Mouse (Mus musculus): Measurements from ENCODE around the gene Olfr456.

- no peak for TF ChIP-seq POLR2A (IDR thresholded peaks at IDR 0.05; ENCODE audit: insufficient read length, low read depth)
- no peak for TF ChIP-seq REST (IDR thresholded peaks at IDR 0.05; ENCODE audit: insufficient read depth, insufficient read length)
- TF ChIP-seq USF1 (IDR thresholded peaks at IDR 0.05; ENCODE audit: low read depth), result no peak
These were observed 2.4 kb downstream of the Olfr456 start for GRCm38 (mm10) chr6:42484633-42485032.

Data from myocyte (in vitro differentiated cells).